Mouse (Mus musculus) hematopoietic multipotent progenitor cell, adult 10-12 weeks (in vitro differentiated cells): ENCODE data around the gene Serpinb3c. TPM values are rescaled to one million over a fixed set of nuclear protein-coding genes. Genes with fewer than 3 reads are reported as not detected.

ENCODE experiments used
- polyA plus RNA-seq: library from polyadenylated mRNA; stranded (reverse); fragments of >175 nt; gene quantifications from 2 replicates; pipeline ENCODE4 v1.2.3, GENCODE M21; 2012; ENCODE audit warnings: low replicate concordance

Serpinb3c gene
- not detected in 2 replicates for polyA plus RNA-seq

DNA sequence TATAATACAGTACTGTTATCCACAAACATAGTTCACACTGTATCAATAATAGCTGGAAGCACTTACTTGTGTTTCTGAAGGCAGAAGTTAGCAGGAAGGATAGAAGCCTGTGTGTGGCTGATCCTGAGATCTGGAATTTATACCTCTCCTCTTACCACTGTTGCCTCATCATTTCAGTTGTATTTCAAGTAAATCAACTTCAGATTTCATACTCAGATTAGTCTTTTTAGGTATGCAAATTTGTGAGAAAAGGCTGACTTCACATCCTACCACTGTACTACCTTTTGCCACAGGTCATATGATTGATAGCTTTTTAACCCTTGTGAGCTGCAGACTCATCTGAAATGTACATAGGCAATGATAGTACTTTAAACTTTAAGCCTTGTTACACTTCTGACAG, at the start of gene Serpinb3c, which contains the start of gene Serpinb3b:
Gene Serpinb3c (minus strand): TSS at position 111 of the 400 bp plus-strand sequence.
Gene Serpinb3b (minus strand): TSS at position 101 of the 400 bp plus-strand sequence.

Other genes with a start within 250 kb of the Serpinb3c start
- not detected in 2 replicates for gene Serpinb3a, start 226.1 kb downstream of the Serpinb3c start, polyA plus RNA-seq
- gene Serpinb3d, start 194.9 kb downstream of the Serpinb3c start, polyA plus RNA-seq = not detected in 2 replicates
- not detected in 2 replicates for gene Serpinb3b, start within 50 bp of the Serpinb3c start, polyA plus RNA-seq
- gene Serpinb11, start 82.8 kb upstream of the Serpinb3c start, polyA plus RNA-seq = not detected in 2 replicates
- 0.10 TPM in 1 of 2 replicates, not detected in the other for gene Serpinb7, start 121.3 kb upstream of the Serpinb3c start, polyA plus RNA-seq
- 0.09 and 0.62 TPM in 2 replicates for gene Serpinb2, start 233.1 kb upstream of the Serpinb3c start, polyA plus RNA-seq